Mouse (Mus musculus) intestine, embryonic 14.5 days (tissue): ENCODE measurements around the gene Zfp467. TPM values are rescaled to one million over a fixed set of nuclear protein-coding genes. Genes with fewer than 3 reads are reported as not detected.
A peak's percentile ranks its signal among the peaks of the same experiment; 100 is the strongest.

Experiments
- ATAC-seq: fragments of 200-750 bp; cut with Nextera tagmentation; replicated peaks from 2 replicates; pipeline ENCODE4 v1.8.0; 2017; ENCODE audit warnings: low read depth, moderate number of reproducible peaks, moderate TSS enrichment, moderate library complexity; ENCODE audit not compliant: low FRiP score, low TSS enrichment
- DNase-seq: peaks from one replicate; pipeline ENCODE4 v3.0.0-alpha.2; 2018; ENCODE audit warnings: low spot score
- H3K27ac ChIP-seq: fragments of 300-500 bp; sonication (generic); 2 replicates; pipeline ENCODE4 v1.5.1; 2014; ENCODE audit warnings: low read depth, mild to moderate bottlenecking, control low read depth
- H3K27me3 ChIP-seq: fragments of 300-500 bp; sonication (generic); replicated peaks from 2 replicates; pipeline ENCODE4 v1.6.1; 2014; ENCODE audit warnings: low read length, control low read depth; ENCODE audit not compliant: control insufficient read depth, insufficient read depth
- H3K36me3 ChIP-seq: fragments of 300-500 bp; sonication (generic); 2 replicates; pipeline ENCODE4 v1.6.1; 2014; ENCODE audit warnings: low read length, control low read depth; ENCODE audit not compliant: control insufficient read depth, insufficient read depth
- H3K4me1 ChIP-seq: fragments of 300-500 bp; sonication (generic); replicated peaks from 2 replicates; pipeline ENCODE4 v1.6.1; 2014; ENCODE audit warnings: low read length, control low read depth, mixed read lengths; ENCODE audit not compliant: control insufficient read depth, insufficient read depth
- H3K4me2 ChIP-seq: fragments of 300-500 bp; sonication (generic); 2 replicates; pipeline ENCODE4 v1.6.1; 2014; ENCODE audit warnings: low read length
- H3K4me3 ChIP-seq: fragments of 300-500 bp; sonication (generic); 2 replicates; pipeline ENCODE4 v1.5.1; 2014; ENCODE audit warnings: low read depth, low read length, control low read depth, mixed read lengths
- H3K9ac ChIP-seq: fragments of 300-500 bp; sonication (generic); 2 replicates; pipeline ENCODE4 v1.6.1; 2014; ENCODE audit warnings: mild to moderate bottlenecking, low read length
- H3K9me3 ChIP-seq: fragments of 300-500 bp; sonication (generic); 2 replicates; pipeline ENCODE4 v1.6.1; 2016; ENCODE audit warnings: low read length, control low read depth; ENCODE audit not compliant: control insufficient read depth
- WGBS: fragments of 180-500 bp; shearing (Covaris S2); extraction: QIAGEN DNeasy Blood & Tissue Kit; methylation state at CpG from one replicate; pipeline ENCODE4 v1.1.7; 2014; 5-methylcytosine and 5-hydroxymethylcytosine counted together
- polyA plus RNA-seq: library from polyadenylated mRNA; unstranded; fragments of >200 nt; fragmentation: Nextera tagmentation; extraction: Ambion mirVana; gene quantifications from 2 replicates; pipeline ENCODE4 v1.2.1, GENCODE M21; 2014

Gene Zfp467
- polyA plus RNA-seq, 1 experiment from 2014 or later = 23.1 TPM

DNA sequence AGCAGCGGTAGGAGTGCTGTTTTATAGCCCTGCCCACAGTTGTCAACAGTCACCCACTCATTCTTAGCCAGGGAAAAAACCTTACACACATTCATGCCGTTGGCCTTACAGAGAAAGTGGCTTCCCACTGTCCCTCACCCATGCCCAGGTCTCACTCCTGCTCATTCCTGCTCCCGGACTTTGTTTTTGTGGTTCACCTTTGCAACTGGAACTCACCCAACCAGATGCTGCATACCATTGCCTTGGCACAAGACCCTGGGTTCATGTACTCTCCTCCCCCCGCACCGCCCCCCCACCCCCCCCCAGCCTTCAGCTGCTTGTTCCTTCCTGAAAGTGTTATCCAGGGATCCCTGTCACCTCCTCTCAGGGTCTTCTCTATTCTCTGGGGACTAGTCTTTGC is 10.5 kb downstream of the Zfp467 start:
- Histone ChIP-seq H3K4me1 (peaks cover 16% of the 10 kb centered on the region), H3K4me2 (no peak overlapping the region), H3K27ac (no peak overlapping the region), H3K9ac (no peak overlapping the region), H3K27me3 (no peaks in the 10 kb centered on the region), H3K36me3 (peaks cover 33% of the 10 kb centered on the region), H3K4me3 (no peak overlapping the region), H3K9me3 (no peaks in the 10 kb centered on the region)
- WGBS = 40% methylated on average over 5 of the region's 5 CpGs
- ATAC-seq (no peak), DNase-seq (no peak)

DNA sequence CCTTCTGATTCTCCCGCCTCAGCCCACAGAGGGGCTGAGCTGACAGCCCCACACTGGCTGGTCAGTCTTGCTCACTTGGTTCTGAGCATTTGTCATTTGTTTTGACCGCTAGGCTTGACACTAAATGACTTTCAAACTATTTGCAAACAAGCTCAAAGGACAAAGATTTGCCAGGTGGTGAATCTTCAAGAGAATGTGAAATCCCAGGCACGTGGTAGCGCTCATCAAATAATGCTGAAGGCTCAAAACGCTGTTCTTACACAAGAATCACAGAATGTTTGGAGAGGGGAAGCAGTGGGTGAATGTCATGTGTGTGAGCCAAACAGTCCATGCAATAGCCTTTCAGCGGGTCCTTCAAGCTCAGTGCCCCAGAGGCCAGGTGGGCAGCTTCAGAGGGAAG is 11.0 kb downstream of the Zfp467 start:
- Histone ChIP-seq H3K4me3 (no peak overlapping the region), H3K27ac (no peak overlapping the region), H3K27me3 (no peaks in the 10 kb centered on the region), H3K4me2 (no peak overlapping the region), H3K4me1 (peaks cover 16% of the 10 kb centered on the region), H3K9me3 (no peaks in the 10 kb centered on the region), H3K36me3 (peaks cover 33% of the 10 kb centered on the region), H3K9ac (no peak overlapping the region)
- DNase-seq = no peak
- 49% methylated on average over 6 of the region's 6 CpGs for WGBS
- no peak for ATAC-seq

DNA sequence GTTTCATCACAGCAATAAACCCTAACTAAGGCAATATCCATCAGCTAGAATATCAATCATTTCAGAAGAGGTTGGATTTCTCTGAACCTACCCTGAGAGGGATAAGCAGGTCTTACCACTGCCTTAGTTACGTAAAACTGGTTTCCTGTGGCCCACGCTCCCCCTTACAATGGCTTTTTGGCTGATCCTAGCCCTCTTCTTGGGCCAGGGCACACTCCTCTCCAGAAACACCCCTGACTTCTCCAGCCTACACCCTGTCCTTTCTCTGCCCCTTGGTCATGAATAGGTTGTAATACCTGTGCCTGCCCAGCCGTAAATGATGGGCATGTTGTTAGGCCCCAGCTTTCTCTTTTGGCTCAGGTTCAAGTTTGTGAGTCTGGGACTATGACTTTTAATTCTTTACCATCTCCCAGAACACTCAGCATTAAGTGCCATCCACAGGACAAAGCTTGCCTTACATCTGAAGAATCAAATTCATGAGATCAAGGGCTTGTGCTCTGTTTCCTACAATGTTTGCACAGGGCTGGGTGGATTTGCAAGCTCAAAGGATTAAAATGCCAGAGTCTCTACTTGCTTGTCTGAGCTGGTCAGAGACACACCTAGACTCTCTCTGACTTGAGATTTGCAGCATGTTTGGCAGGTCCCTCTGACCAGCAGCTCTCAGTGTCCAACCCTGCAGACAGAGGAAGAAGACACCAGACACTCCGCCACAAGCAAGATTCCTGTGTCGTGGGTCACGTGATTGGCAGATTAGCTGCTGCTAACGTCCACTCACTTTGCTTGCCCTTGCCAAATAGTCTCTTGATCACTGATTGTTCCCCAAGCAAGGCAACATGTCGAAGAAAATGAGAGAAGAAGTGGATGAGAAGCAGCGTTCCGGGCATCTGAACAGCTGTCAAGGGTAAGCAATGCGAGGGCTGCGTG is 12.5 kb downstream of the Zfp467 start:
- Histone ChIP-seq H3K4me2 (no peak overlapping the region), H3K4me1 (peaks cover 16% of the 10 kb centered on the region), H3K4me3 (no peak overlapping the region), H3K9ac (no peak overlapping the region), H3K9me3 (no peaks in the 10 kb centered on the region), H3K27me3 (no peaks in the 10 kb centered on the region), H3K36me3 (peaks cover 22% of the 10 kb centered on the region), H3K27ac (peak overlapping the region; percentile 30; the same call in 1 of the 2 replicates)
- ATAC-seq (peak; percentile 48), DNase-seq (no peak)
- WGBS = 38% methylated on average over 12 of the region's 12 CpGs

GRCm38 (mm10) chr6:48430748-48431147 is 14.9 kb downstream of the Zfp467 start:
- DNase-seq = no peak
- H3K4me2 ChIP-seq = no peak overlapping the region
- no peak overlapping the region for H3K27ac ChIP-seq
- H3K4me3 ChIP-seq = no peak overlapping the region
- 72% methylated on average over 5 of the region's 5 CpGs for WGBS
- no peaks in the 10 kb centered on the region for H3K9me3 ChIP-seq
- H3K9ac ChIP-seq = no peak overlapping the region
- H3K36me3 ChIP-seq = no peaks in the 10 kb centered on the region
- no peak for ATAC-seq
- no peaks in the 10 kb centered on the region for H3K27me3 ChIP-seq
- peaks cover 10% of the 10 kb centered on the region; the same call in 1 of the 2 replicates for H3K4me1 ChIP-seq

- no peak overlapping the region for H3K4me3 ChIP-seq
- no peaks in the 10 kb centered on the region for H3K36me3 ChIP-seq
- H3K4me2 ChIP-seq = no peak overlapping the region
- peaks cover 10% of the 10 kb centered on the region; the same call in 1 of the 2 replicates for H3K4me1 ChIP-seq
- H3K27me3 ChIP-seq = no peaks in the 10 kb centered on the region
- no peak overlapping the region for H3K9ac ChIP-seq
- no peak overlapping the region for H3K27ac ChIP-seq
- no peak for DNase-seq
- no peak for ATAC-seq
- no peaks in the 10 kb centered on the region for H3K9me3 ChIP-seq
- 55% methylated on average over 4 of the region's 4 CpGs for WGBS
These were observed 16.7 kb downstream of the Zfp467 start for GRCm38 (mm10) chr6:48428769-48429557.

GRCm38 (mm10) chr6:48426956-48427355 is 18.7 kb downstream of the Zfp467 start:
- 74% methylated on average over 5 of the region's 5 CpGs for WGBS
- no peak for DNase-seq
- H3K4me3 ChIP-seq = no peak overlapping the region
- H3K27me3 ChIP-seq = no peaks in the 10 kb centered on the region
- no peak for ATAC-seq
- H3K9me3 ChIP-seq = no peaks in the 10 kb centered on the region
- no peak overlapping the region for H3K27ac ChIP-seq
- no peaks in the 10 kb centered on the region for H3K36me3 ChIP-seq
- H3K4me2 ChIP-seq = no peak overlapping the region
- no peaks in the 10 kb centered on the region for H3K4me1 ChIP-seq
- H3K9ac ChIP-seq = no peak overlapping the region

DNA sequence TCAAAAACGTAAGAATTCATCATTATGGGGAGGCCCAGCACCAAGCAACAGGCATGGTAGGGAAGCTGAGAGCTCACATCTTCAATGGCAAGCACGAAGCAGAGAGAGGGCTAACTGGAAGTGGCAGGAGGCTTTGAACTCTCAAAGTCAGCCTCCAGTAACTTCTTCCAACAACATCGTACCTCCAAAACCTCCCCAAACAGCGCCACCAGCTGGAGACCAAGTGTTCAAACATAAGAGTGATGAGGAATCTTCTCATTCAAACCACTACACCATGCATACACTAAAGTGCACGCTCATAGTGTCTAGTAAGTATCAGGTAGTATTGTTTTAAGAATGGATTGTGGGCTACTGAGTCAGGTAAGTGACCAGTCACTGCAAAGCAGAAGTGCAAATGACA is 21.6 kb downstream of the Zfp467 start:
- ATAC-seq (no peak), DNase-seq (no peak)
- no peak overlapping the region for H3K4me2 ChIP-seq
- no peak overlapping the region for H3K9ac ChIP-seq
- H3K36me3 ChIP-seq = no peaks in the 10 kb centered on the region
- no peaks in the 10 kb centered on the region; the same call in 1 of the 2 replicates for H3K4me1 ChIP-seq
- no peak overlapping the region for H3K4me3 ChIP-seq
- no peaks in the 10 kb centered on the region for H3K27me3 ChIP-seq
- H3K27ac ChIP-seq = no peak overlapping the region
- H3K9me3 ChIP-seq = no peaks in the 10 kb centered on the region
- 68% methylated on average over 5 of the region's 5 CpGs for WGBS

GRCm38 (mm10) chr6:48423336-48423735 is 22.3 kb downstream of the Zfp467 start:
- H3K36me3 ChIP-seq = no peaks in the 10 kb centered on the region; the same call in 1 of the 2 replicates
- no peak overlapping the region for H3K27ac ChIP-seq
- H3K4me1 ChIP-seq = no peaks in the 10 kb centered on the region; the same call in 1 of the 2 replicates
- no peak overlapping the region for H3K4me2 ChIP-seq
- no peaks in the 10 kb centered on the region for H3K27me3 ChIP-seq
- no peak for DNase-seq
- WGBS = 82% methylated on average over 3 of the region's 3 CpGs
- H3K9me3 ChIP-seq = no peaks in the 10 kb centered on the region
- no peak for ATAC-seq
- H3K4me3 ChIP-seq = no peak overlapping the region
- H3K9ac ChIP-seq = no peak overlapping the region
